Mouse (Mus musculus) C3H10T1/2 (cell line): Measurements from ENCODE around the gene P3h2. TPM values are rescaled to one million over a fixed set of nuclear protein-coding genes. Genes with fewer than 3 reads are reported as not detected.

Experiments
- polyA plus RNA-seq, 2 experiments: library from polyadenylated mRNA; unstranded; fragments of >200 nt; fragmentation: generic; extraction: Trizol; gene quantifications; one replicate each; pipeline ENCODE4 v1.2.1; 2012; ENCODE audit warnings: missing spikeins in 2 of 2

The P3h2 gene
- polyA plus RNA-seq = 1 to 10 TPM in 1 of 2 experiments, under 1 TPM in 1; 0.08 to 2.4 TPM

DNA sequence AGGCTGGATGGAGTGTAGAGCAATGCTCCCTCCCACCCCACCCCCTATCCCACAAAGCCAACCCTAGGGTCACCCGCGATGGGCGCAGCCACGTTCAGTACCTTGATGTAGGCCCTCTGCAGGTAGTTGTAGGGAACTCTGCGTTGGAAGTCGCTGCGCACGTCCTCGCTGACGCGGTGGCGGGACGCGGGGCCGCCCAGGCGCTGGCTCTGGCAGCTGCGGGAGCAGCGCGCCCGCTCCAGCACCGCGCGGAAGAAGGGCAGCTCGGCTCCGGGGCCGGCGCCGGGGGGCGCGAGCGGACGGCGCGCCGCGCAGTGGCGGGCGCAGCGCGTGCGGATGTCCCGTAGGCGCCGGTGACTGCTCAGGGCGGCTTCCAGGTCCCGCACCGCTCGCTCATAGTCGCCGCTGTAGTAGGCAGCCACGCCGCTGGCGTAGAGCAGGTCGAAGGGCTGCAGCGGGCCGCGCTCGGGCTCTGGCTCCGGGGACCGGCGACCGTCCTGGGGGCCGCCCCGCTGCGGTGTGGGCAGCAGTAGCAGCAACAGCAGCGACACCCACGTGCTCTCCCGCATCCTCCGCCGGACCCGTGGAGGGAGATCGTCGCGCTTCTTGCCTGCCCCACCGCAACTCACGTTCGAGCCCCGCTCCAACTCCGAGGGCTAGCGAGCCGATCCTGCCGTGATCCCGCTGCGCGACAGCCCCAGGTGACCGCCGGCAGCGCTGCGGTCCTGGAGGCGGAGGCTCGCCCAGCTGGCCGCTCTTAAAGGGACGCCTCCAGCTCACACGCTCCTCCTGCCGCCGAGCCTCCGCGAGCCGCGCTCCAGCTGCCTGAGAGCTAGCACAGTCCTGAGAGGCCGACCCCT lies at the start of gene P3h2:
Gene P3h2 (minus strand): TSS at position 670 of the 860 bp plus-strand sequence.

